Mouse (Mus musculus): ENCODE measurements around the gene Pdxdc1.
"Not testable (repeated sequence)": the region's sequence is repeated elsewhere in the genome, so short reads cannot be mapped to it uniquely, and the experiment has no call there.

DNA sequence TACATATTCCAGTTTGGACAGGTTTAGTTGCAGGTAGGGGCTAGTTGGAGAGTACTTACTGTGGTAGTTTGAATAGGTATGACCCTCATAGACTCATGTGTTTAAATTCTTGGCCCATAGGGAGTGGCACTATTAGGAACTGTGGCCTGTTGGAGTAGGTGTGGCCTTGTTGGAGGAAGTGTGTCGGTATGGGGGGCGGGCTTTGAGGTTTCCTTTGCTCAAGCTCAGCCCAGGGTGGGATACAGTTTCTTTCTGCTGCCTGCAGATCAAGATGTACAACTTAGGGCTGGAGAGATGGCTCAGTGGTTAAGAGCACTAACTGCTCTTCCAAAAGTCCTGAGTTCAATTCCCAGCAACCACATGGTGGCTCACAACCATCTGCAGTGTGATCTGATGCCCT is 109.5 kb downstream of the Pdxdc1 start:
- TF ChIP-seq EP300 (IDR thresholded peaks at IDR 0.05; ENCODE audit: low read depth in 1 of 2, low read length in 2 of 2); MXI1 (IDR thresholded peaks at IDR 0.05; ENCODE audit: low read depth, low read length); UBTF (IDR thresholded peaks at IDR 0.05; ENCODE audit: borderline replicate concordance, insufficient read depth, low read depth, low read length); POLR2A (IDR thresholded peaks at IDR 0.05; ENCODE audit: control insufficient read depth in 1 of 2, insufficient read depth in 1 of 2, low read depth in 1 of 2, low read length in 2 of 2, poor library complexity in 1 of 2); CTCF (IDR thresholded peaks at IDR 0.05 in 2 of 3, conservative IDR thresholded peaks at IDR 0.05 in 1 of 3; ENCODE audit: control insufficient read depth in 1 of 3, insufficient read depth in 1 of 3, low read depth in 2 of 3, low read length in 3 of 3, poor library complexity in 1 of 3, severe bottlenecking in 1 of 3); ZMIZ1 (IDR thresholded peaks at IDR 0.05; ENCODE audit: low read depth, low read length); TAL1 (IDR thresholded peaks at IDR 0.05; ENCODE audit: low read length): not testable (repeated sequence)

Measured in MEL (cell line).